Mouse (Mus musculus) left cerebral cortex, adult 18-20 months (tissue): ENCODE data around the gene Serpinb11. TPM values are rescaled to one million over a fixed set of nuclear protein-coding genes. Genes with fewer than 3 reads are reported as not detected.

Source experiments
- DNase-seq, 2 experiments: peaks; one replicate each; pipeline ENCODE4 v3.0.0; 2021 to 2022; ENCODE audit warnings: low spot score in 2 of 2, mixed read lengths in 1 of 2
- long read RNA-seq, 2 experiments: library from polyadenylated mRNA; stranded (forward); transcript quantifications; one replicate each; pipeline ENCODE4 v2.0.0; 2021
- total RNA-seq, 2 experiments: library from RNA; stranded (reverse); gene quantifications; 2 replicates each; pipeline ENCODE4 v1.2.3; 2021

Serpinb11 gene
- total RNA-seq: not detected
- long read RNA-seq, experiment 1: 0 reads
- long read RNA-seq, experiment 2: 0 reads

DNA sequence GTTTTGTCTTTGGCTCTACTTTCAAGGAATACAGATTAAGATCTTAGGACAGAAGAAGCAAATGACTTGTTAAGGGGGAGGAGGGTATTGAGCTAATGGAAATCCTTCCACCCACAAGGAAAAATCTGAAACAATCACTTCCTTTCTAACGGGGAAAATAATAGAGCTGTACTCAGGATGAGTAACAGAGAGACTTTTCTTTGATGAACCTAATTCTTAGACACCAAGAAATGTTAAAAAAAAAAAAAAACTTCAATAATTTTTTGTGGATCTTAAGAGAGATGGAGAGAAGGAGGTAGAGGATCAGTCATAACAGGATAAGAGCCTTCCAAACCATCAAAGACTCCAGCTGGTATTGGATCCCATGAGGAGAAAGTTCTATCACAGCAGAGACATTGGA, at the start of gene Serpinb11:
TSS of gene Serpinb11 (plus strand) at position 301 of the 400 bp plus-strand sequence.
- no peak for DNase-seq

DNA sequence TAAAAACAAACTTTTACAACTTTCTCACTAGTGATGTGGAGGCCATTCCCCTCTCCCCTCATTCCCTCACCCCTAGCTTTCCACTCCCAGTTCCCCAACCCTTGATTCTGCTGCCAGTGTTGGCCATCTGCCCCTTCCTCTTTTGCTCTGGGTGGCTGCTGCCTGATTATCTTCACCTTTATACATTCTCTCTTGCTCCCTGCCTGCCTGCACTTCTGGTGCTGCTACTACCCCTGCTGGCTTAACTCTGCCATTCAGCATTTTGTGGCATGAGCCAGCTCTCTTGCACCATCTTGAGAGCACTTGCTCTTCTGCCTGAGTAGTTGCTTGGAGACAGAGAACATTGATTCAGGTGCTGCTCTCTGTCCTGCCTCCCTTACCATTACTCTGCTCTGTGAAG, 15.0 kb upstream of the Serpinb11 start:
- no peak for DNase-seq

DNA sequence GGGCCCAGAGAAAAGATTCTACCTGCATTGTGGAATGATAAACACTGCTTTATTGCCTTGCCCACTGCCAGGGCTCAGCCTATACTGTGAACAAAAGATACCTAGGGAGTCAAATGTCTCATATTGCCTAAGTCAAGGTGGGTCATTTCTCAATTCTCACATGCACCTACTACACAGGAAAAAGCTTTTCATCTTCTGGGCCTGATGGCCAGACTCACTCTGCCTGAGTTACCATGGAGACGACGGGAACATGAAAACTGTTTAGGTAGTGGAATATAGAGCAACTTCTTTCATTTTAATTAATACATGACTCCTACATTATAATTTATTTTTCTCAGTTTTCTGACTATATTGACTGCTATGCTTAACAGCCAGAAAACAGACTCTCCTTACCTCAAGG, 14.2 kb upstream of the Serpinb11 start:
- DNase-seq: no peak

DNA sequence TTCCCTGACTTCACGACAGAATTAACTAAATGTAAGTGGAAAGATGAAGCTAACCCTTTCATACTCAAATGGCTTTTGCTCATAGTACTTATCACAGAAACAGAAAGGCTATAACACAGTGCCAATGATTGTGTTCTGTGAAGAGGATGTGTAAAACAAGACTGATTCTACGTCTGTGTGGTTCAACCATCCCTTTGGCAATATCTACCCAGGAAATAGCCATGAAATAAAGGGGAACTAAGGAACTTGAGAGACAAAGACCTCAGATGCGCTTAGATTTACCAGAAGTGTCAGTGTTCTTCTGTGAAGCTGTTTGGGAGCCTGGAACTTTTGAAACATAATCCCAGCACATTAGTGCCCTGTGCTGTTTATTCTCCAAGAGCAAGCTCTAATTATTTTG, 10.6 kb upstream of the Serpinb11 start:
- DNase-seq: no peak

DNA sequence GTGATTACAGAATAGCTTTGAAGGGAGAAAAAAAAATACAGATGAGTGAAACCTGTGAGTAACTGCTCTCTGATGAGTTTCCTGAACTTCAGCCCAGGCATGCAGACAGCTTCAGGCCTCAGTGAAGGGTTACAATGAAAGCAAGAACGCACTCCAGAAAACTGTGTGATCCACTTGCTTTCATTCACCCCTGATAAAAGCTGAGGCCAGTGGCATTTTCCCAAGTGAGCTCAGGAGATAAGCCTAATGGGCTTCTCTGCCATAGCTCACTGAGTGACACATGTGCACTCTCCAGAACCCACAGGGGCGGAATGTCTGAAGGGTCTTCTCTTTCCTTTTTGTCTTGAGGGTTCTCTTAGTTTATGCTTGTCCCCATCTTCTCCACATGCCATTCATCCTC, 9.9 kb upstream of the Serpinb11 start:
- no peak for DNase-seq

DNA sequence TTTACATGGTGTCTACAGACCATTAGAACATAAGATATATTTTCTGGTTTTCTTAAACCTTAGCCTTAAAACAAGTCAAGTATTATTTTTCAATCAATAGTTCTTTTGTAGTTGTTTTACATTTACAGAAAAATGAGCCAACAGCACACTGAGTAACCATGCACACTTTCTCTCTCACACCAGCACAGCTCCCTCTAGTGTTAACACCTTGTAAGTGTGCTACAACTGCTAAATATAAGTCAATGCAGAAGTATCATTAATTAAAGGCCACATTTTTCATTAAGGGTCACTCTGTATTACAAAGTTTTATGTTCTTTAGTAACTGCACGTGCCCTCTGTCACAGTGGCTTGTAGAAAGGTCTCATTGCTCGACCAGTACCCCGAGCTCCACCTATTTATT, 8.0 kb upstream of the Serpinb11 start:
- no peak for DNase-seq

GRCm38 (mm10) chr1:107365973-107366372, 5.0 kb downstream of the Serpinb11 start:
- DNase-seq: no peak

DNA sequence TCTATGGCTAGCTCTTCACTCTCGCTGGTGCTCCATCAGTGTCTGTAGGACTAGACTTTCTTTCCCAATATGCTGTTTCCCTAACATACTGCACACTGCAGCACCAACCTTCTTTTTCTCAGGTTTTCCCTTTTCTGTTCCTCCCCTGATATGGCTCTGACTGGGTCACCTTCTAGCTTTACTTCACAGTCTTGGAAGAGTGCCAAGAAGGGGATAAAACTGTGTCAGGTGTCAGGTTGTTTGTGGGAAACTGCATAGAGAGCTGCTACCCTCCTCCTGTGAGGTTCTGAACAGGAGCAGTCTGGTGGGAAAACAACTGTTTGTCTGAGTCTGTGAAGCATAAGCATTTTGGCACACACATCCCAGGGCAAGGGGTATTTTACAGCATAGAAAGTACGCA, 7.9 kb downstream of the Serpinb11 start:
- DNase-seq: no peak

DNA sequence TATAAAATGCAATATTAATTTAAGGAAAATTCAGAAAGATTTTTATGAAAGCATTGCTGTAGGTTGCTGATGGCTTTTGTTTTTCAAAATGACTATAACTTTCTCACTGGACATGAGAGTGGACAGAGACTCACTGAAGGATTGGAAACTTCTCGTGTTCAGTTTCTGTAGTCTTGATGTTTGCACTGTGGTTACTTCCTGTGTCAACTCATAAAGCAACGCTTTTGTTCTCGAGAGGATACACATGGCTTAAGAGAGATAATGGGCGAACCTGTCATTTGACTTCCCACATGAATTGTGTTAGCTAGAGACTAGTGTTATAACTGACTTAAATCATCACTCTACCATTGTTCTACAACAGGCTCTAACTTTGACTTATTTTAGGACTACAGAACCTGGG, 16.0 kb downstream of the Serpinb11 start:
- DNase-seq: no peak

GRCm38 (mm10) chr1:107378368-107378767, 17.4 kb downstream of the Serpinb11 start:
- DNase-seq: no peak

DNA sequence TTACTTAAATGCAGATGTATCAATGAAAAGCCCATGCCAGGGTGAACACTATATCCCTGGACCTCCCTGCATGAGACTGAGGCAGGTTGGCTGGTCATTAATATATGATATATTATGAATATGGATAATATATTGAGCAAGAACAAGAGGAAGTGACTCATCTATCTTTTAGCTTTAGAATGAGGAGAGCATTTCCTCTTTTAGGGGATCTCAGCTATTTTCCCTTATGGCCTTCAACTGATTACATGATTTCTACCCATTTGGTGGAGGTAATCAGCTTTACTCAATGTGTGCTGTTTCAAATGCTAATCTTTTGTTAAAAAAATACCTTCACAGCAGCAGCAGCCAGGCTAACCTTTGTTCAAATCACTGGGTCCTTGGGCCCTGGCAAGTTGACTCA, 20.5 kb downstream of the Serpinb11 start:
- DNase-seq: no peak

- DNase-seq: no peak
These were observed 21.4 kb downstream of the Serpinb11 start for GRCm38 (mm10) chr1:107382404-107382803.

GRCm38 (mm10) chr1:107384532-107384931, 23.5 kb downstream of the Serpinb11 start:
- DNase-seq: peak; percentile 1 to 19

- no peak for DNase-seq
These were observed 28.8 kb downstream of the Serpinb11 start for GRCm38 (mm10) chr1:107389753-107390152.

DNA sequence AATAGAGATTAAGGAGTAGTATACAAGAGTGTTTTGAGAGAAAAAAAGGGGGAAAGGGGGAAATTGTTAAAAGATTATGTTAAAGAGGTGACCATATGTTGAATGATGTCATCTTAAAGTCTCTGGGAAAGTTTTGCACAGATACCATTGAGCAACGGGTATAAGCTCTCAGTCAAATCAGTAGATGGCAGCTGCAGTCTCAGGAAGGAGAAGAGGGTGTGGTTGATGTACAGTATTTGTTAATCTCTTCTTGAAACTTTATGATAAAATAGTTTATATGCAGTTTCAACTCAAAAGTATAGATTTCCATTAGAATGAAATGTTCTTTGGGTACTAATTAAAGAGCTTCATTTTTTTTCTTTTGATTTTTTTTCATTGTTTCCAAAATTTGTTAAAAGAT, 36.5 kb downstream of the Serpinb11 start:
- no peak for DNase-seq

DNA sequence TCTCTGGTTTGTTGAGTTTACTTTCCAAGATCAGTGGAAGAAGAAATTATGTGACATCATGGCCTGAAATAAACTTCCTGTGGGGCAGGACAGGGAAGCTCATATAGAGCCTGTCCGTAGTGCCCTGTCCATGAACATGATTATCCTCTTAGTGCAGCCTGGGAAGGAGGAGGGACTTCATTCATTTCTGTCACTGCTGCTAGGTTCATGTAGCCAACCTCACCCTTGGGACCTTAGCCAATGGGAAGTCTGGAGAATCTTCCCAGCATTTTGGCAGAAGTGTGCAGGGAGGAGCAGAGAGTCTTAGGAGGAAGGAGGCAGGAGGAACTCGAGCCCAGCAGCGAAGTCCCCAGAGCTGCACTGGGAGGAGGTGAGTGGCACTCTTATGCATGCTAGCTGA, 38.4 kb downstream of the Serpinb11 start, which contains the start of gene Serpinb7:
TSS of gene Serpinb7 (plus strand) at position 301 of the 400 bp plus-strand sequence.
- DNase-seq: no peak

DNA sequence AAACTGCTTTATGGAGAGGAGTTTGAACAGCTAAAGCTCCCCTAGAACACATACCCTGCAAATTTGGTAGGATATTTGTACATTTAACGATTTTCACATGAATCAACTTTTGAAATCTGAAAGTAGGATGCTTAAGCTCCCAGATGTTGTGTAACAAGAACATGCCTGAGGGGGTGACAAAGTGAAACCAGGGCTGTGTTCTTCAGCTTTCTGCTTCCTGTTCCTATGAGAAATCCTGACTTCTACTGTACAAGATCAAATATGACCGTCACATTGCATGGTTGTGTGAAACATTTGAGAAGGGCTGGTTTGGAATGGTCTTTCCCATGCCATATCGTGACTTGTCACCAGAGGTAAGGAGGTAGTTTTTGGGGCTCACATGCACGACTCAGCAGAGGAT, 41.1 kb downstream of the Serpinb11 start:
- no peak for DNase-seq

DNA sequence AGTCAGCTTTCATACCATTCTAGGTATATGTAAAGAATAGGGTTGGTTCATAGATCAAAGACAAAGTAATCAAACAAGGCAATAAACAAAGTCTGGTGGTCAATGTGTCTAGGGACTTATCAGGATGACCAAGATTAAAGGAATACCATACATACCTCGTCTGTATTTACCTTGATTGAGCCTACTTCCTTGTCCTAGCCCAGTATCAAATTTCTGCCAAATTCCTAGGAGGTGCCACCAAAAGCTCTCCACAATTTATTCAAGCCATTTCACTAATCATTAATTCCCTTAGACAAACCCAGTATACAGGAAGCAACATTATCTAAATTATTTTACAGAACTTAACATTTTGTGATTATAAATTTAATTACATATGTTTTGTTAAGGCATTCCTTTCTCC, 53.7 kb downstream of the Serpinb11 start:
- DNase-seq: no peak

DNA sequence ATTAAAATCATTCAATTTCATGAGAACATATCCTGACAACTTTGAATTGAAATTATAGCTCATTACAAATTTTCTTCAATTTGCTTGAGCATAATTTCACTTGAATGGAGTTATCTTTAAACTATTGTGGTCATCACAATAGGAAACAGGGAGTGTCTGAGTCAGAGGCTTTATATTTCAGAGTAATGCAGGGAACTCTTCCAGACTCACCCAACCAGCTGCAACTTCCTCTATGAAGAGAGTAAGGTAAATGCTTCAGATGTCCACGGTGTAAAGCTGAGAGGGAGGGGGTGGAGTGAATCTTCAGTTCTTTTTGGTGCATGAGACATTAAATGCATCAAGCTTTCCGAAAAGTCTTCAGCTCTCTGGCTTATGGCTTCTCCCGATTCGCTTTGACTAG, 61.5 kb downstream of the Serpinb11 start:
- no peak for DNase-seq

Other genes with a start within 250 kb of the Serpinb11 start
- not detected for gene Serpinb3b, start 82.8 kb upstream of the Serpinb11 start, total RNA-seq
- gene Serpinb3c, start 82.8 kb upstream of the Serpinb11 start, total RNA-seq: not detected
- gene Serpinb7, start 38.5 kb downstream of the Serpinb11 start, total RNA-seq: not detected
- under 1 TPM in 1 of 2 experiments, not detected in 1; 0.23 TPM for gene Serpinb2, start 150.2 kb downstream of the Serpinb11 start, total RNA-seq
- gene Serpinb8, start 228.8 kb downstream of the Serpinb11 start, total RNA-seq: 10 to 100 TPM; 11.7 to 12.9 TPM